Mouse (Mus musculus): Measurements from ENCODE around the gene Tmem30a.

Tmem30a gene

GRCm38 (mm10) chr9:79792841-79793835 is at the start of gene Tmem30a:
TSS of gene Tmem30a (minus strand) at chr9:79793507.
- DNase-seq = peak; percentile 95

GRCm38 (mm10) chr9:79842615-79843014 is 49.3 kb upstream of the Tmem30a start:
- no peak for DNase-seq

- DNase-seq = no peak
Observed at GRCm38 (mm10) chr9:79842028-79842427, 48.7 kb upstream of the Tmem30a start.

GRCm38 (mm10) chr9:79831294-79831693 is 38.0 kb upstream of the Tmem30a start:
- no peak for DNase-seq

- DNase-seq = no peak
Observed at GRCm38 (mm10) chr9:79830874-79831273, 37.6 kb upstream of the Tmem30a start.

- DNase-seq = peak; percentile 42
Observed at GRCm38 (mm10) chr9:79829842-79830800, 36.8 kb upstream of the Tmem30a start.

- no peak for DNase-seq
Observed at GRCm38 (mm10) chr9:79827072-79827471, 33.8 kb upstream of the Tmem30a start.

GRCm38 (mm10) chr9:79825526-79825925 is 32.2 kb upstream of the Tmem30a start:
- no peak for DNase-seq

- no peak for DNase-seq
Observed at GRCm38 (mm10) chr9:79823856-79824255, 30.5 kb upstream of the Tmem30a start.

GRCm38 (mm10) chr9:79823438-79823837 is 30.1 kb upstream of the Tmem30a start:
- no peak for DNase-seq

GRCm38 (mm10) chr9:79816464-79816863 is 23.2 kb upstream of the Tmem30a start:
- no peak for DNase-seq

- no peak for DNase-seq
Observed at GRCm38 (mm10) chr9:79816013-79816412, 22.7 kb upstream of the Tmem30a start.

- no peak for DNase-seq
Observed at GRCm38 (mm10) chr9:79814592-79814991, 21.3 kb upstream of the Tmem30a start.

GRCm38 (mm10) chr9:79810969-79811902 is 17.9 kb upstream of the Tmem30a start:
- DNase-seq = no peak

- no peak for DNase-seq
Observed at GRCm38 (mm10) chr9:79810534-79810933, 17.2 kb upstream of the Tmem30a start.

GRCm38 (mm10) chr9:79809411-79809810 is 16.1 kb upstream of the Tmem30a start:
- DNase-seq = no peak

- DNase-seq = no peak
Observed at GRCm38 (mm10) chr9:79807178-79807577, 13.9 kb upstream of the Tmem30a start.

- DNase-seq = peak; percentile 74
Observed at GRCm38 (mm10) chr9:79806317-79807075, 13.2 kb upstream of the Tmem30a start.

GRCm38 (mm10) chr9:79805426-79805825 is 12.1 kb upstream of the Tmem30a start:
- no peak for DNase-seq

GRCm38 (mm10) chr9:79796461-79797135 is 3.3 kb upstream of the Tmem30a start:
- DNase-seq = peak; percentile 52

- DNase-seq = no peak
Observed at GRCm38 (mm10) chr9:79795076-79795475, 1.8 kb upstream of the Tmem30a start.

Data from lung, postnatal 36 days (tissue).